Mouse (Mus musculus): ENCODE measurements around the gene Comp. TPM values are rescaled to one million over a fixed set of nuclear protein-coding genes. Genes with fewer than 3 reads are reported as not detected.

The Comp gene
- polyA plus RNA-seq, 1 experiment from 2014 or later = 4.6 TPM

DNA sequence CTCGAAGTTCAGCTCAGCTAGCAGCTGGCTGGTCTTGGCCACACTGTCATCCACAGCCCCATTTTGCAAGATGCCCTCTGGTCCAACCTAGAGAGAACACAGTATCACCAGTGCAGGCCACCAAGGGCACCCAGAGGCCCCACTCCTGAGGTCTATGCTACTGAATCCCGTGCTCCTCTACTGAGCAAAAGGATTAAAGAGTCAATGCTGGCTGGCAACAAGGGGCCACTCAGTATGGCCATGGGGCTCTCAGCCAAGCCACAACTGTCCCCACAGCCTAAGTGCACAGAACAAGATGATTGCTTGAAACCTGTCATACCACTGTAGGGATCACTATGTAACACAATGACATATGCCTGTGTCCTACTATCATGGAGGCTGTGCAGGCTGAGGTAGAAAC is 29.1 kb upstream of the Comp start:
- H3K36me3 ChIP-seq (ENCODE audit: control insufficient read depth, insufficient read depth, low read length) = peaks cover 75% of the 10 kb centered on the region
- 73% methylated on average over 2 of the region's 2 CpGs for WGBS

DNA sequence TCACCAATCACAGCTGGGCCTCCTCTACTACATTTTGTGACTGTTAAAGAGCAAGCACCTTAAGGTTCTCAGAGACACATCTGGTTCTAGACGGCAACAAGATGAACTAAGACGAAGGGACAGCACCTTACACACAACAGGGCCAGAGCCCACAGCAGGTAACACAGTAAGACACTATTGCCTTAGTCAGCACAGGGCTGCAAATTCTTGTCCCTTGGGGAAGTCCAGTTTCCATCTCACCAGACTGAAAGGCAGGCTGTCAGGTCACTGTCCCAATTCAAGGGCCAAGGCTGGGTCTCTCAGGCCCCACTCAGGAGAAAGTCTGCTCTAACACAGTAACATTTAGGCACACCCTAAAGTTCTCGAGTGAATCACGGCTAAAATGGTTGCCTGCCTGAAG is 25.9 kb upstream of the Comp start:
- Histone ChIP-seq H3K27ac (replicated peaks in 1 of 2; ENCODE audit: control insufficient read depth in 1 of 2, insufficient read depth in 1 of 2, low read depth in 2 of 2, low read length in 2 of 2) (no peak overlapping the region), H3K9ac (ENCODE audit: low read length) (no peak overlapping the region), H3K4me3 (ENCODE audit: control insufficient read depth in 1 of 2, insufficient read depth in 1 of 2, low read depth in 1 of 2, low read length in 2 of 2) (no peak overlapping the region), H3K27me3 (ENCODE audit: control insufficient read depth, insufficient read depth, low read length) (no peaks in the 10 kb centered on the region), H3K36me3 (ENCODE audit: control insufficient read depth, insufficient read depth, low read length) (peaks cover 55% of the 10 kb centered on the region), H3K4me1 (ENCODE audit: control insufficient read depth in 2 of 2, insufficient read depth in 2 of 2, low read length in 2 of 2) (peaks cover 20 to 27% of the 10 kb centered on the region in 2 experiments), H3K4me2 (ENCODE audit: low read length) (no peak overlapping the region), H3K9me3 (ENCODE audit: control insufficient read depth, low read length) (no peaks in the 10 kb centered on the region)
- ATAC-seq (ENCODE audit: insufficient number of reproducible peaks, insufficient read depth, low FRiP score, low read depth) = no peak
- WGBS = 84% methylated on average over 4 of the region's 4 CpGs

More for the DNA sequence above, 29.1 kb upstream of the Comp start:
- Histone ChIP-seq H3K4me1 (ENCODE audit: control insufficient read depth in 2 of 2, insufficient read depth in 2 of 2, low read length in 2 of 2) (peaks cover 0 to 3% of the 10 kb centered on the region in 2 experiments; a peak in 2 of 4 replicates), H3K27ac (replicated peaks in 1 of 2; ENCODE audit: control insufficient read depth in 1 of 2, insufficient read depth in 1 of 2, low read depth in 2 of 2, low read length in 2 of 2) (no peak overlapping the region), H3K4me3 (ENCODE audit: control insufficient read depth in 1 of 2, insufficient read depth in 1 of 2, low read depth in 1 of 2, low read length in 2 of 2) (no peak overlapping the region), H3K9ac (ENCODE audit: low read length) (no peak overlapping the region), H3K4me2 (ENCODE audit: low read length) (no peak overlapping the region), H3K9me3 (ENCODE audit: control insufficient read depth, low read length) (no peaks in the 10 kb centered on the region), H3K27me3 (ENCODE audit: control insufficient read depth, insufficient read depth, low read length) (no peaks in the 10 kb centered on the region)
- ATAC-seq (ENCODE audit: insufficient number of reproducible peaks, insufficient read depth, low FRiP score, low read depth) = no peak

DNA sequence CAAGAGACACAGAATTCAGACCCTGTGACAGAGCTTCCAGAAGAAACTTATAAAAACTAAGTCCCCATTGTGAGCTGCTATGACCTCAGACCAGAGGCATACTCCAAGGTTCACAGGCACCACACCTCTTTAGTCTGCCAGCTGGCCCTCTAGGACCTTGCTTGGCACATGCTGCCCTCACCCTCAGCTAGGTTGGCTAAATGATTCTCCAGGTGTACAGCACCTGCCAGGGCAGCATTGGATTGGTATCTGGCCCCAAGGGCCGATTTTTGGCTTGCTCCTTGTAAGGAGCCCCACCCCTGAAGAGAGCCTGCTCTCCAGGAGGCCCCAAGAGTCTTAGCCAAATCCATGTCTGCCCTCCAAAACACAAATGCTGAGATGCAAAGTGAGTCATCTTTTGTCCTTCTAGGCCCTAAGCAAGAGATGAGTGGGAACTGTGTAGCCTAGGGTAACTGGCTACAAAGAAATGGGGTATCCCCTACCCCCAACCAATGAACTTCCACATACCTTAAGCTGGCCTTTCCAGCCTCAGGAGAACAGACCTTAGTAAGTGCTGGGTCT is 25.4 kb upstream of the Comp start:
- Histone ChIP-seq H3K36me3 (ENCODE audit: control insufficient read depth, insufficient read depth, low read length) (peaks cover 50% of the 10 kb centered on the region), H3K9me3 (ENCODE audit: control insufficient read depth, low read length) (no peaks in the 10 kb centered on the region), H3K9ac (ENCODE audit: low read length) (no peak overlapping the region), H3K4me3 (ENCODE audit: control insufficient read depth in 1 of 2, insufficient read depth in 1 of 2, low read depth in 1 of 2, low read length in 2 of 2) (no peak overlapping the region), H3K27ac (replicated peaks in 1 of 2; ENCODE audit: control insufficient read depth in 1 of 2, insufficient read depth in 1 of 2, low read depth in 2 of 2, low read length in 2 of 2) (no peak overlapping the region), H3K27me3 (ENCODE audit: control insufficient read depth, insufficient read depth, low read length) (no peaks in the 10 kb centered on the region), H3K4me1 (ENCODE audit: control insufficient read depth in 2 of 2, insufficient read depth in 2 of 2, low read length in 2 of 2) (peaks cover 20 to 28% of the 10 kb centered on the region in 2 experiments), H3K4me2 (ENCODE audit: low read length) (no peak overlapping the region)
- ATAC-seq (ENCODE audit: insufficient number of reproducible peaks, insufficient read depth, low FRiP score, low read depth) = no peak
- 67% methylated on average over 1 of the region's 1 CpGs for WGBS

DNA sequence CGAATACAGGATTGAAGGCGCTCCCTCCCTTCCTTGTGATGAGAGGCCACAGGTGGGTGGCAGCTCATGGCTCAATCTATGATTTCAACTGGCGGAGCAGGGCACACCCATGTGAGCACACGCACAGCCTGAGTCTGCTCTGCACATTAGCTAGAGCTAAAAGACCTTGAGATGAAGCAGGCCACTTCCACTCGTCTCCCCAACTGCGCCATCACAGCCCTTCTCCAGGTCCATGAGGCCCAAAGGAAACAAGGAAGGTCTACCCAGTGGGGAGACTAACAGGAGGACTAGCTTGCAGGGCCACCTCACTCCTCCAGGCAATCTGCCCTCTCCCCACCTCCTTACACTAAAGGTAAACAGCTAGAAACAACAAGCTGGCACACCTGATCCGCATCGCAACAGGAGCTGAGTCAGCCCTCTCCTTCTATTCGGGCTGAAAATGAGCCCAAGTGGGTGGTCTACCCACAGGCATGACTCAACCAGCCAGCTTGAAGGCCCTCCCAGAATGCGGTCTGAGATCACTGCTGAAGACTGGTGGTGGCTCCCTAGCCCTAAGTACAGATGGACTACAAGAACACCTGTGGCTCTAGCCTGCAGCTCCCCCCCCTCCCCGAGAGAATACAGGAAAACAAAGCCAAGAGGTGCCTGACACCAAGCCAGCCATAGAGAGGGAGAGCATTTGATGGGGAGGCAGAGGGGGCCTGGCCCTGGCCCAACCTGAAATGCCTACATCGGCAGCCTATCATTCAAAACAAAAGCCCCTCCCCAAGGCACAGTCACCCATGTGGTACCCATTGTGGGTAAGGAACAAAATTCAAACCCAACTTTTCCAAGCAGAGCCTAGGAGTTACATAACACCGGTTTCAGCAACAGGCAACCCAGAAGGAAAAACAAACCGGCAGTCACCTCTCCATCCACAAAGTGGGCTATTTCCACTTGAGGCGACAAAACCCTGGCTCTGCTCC is 22.0 kb upstream of the Comp start:
- peaks cover 31% of the 10 kb centered on the region for H3K36me3 ChIP-seq (ENCODE audit: control insufficient read depth, insufficient read depth, low read length)
- H3K27ac ChIP-seq (replicated peaks in 1 of 2; ENCODE audit: control insufficient read depth in 1 of 2, insufficient read depth in 1 of 2, low read depth in 2 of 2, low read length in 2 of 2) = no peak overlapping the region
- no peaks in the 10 kb centered on the region for H3K27me3 ChIP-seq (ENCODE audit: control insufficient read depth, insufficient read depth, low read length)
- H3K9me3 ChIP-seq (ENCODE audit: control insufficient read depth, low read length) = no peaks in the 10 kb centered on the region
- peak overlapping the region; percentile 98 for H3K9ac ChIP-seq (ENCODE audit: low read length)
- no peak for ATAC-seq (ENCODE audit: insufficient number of reproducible peaks, insufficient read depth, low FRiP score, low read depth)
- peak overlapping the region; percentile 99 for H3K4me2 ChIP-seq (ENCODE audit: low read length)
- WGBS = 50% methylated on average over 15 of the region's 15 CpGs
- peak overlapping the region; percentile 80 to 99 for H3K4me3 ChIP-seq (ENCODE audit: control insufficient read depth in 1 of 2, insufficient read depth in 1 of 2, low read depth in 1 of 2, low read length in 2 of 2)
- H3K4me1 ChIP-seq (ENCODE audit: control insufficient read depth in 2 of 2, insufficient read depth in 2 of 2, low read length in 2 of 2) = peaks cover 27 to 34% of the 10 kb centered on the region in 2 experiments

DNA sequence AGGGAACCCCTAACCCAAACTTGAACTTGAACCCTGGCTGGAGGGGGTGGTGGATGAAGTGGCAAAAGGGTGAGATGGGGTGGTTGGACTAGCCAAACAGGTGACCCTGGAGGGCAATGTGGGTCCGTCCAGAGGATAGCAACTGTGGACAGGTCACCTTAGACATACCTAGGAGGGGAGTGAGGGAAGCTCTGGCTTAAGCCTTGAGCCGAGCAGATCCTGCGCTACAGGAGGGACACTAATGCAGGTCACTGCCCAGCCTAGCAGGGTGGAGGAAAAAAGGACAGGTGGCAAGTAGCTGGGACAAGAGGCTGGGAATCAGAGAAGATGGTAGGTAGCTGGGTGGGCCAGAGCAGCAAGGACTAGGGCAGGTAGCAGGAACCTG is 21.4 kb upstream of the Comp start:
- 12% methylated on average over 3 of the region's 3 CpGs for WGBS
- Histone ChIP-seq H3K36me3 (ENCODE audit: control insufficient read depth, insufficient read depth, low read length) (peaks cover 25% of the 10 kb centered on the region), H3K9ac (ENCODE audit: low read length) (peak overlapping the region; percentile 98), H3K4me2 (ENCODE audit: low read length) (peak overlapping the region; percentile 99), H3K27ac (replicated peaks in 1 of 2; ENCODE audit: control insufficient read depth in 1 of 2, insufficient read depth in 1 of 2, low read depth in 2 of 2, low read length in 2 of 2) (peak overlapping the region in 1 of 2 experiments; percentile 88; a peak in 1 of 4 replicates), H3K4me1 (ENCODE audit: control insufficient read depth in 2 of 2, insufficient read depth in 2 of 2, low read length in 2 of 2) (peaks cover 27 to 34% of the 10 kb centered on the region in 2 experiments), H3K9me3 (ENCODE audit: control insufficient read depth, low read length) (no peaks in the 10 kb centered on the region), H3K27me3 (ENCODE audit: control insufficient read depth, insufficient read depth, low read length) (no peaks in the 10 kb centered on the region), H3K4me3 (ENCODE audit: control insufficient read depth in 1 of 2, insufficient read depth in 1 of 2, low read depth in 1 of 2, low read length in 2 of 2) (peak overlapping the region; percentile 80 to 99)
- no peak for ATAC-seq (ENCODE audit: insufficient number of reproducible peaks, insufficient read depth, low FRiP score, low read depth)

DNA sequence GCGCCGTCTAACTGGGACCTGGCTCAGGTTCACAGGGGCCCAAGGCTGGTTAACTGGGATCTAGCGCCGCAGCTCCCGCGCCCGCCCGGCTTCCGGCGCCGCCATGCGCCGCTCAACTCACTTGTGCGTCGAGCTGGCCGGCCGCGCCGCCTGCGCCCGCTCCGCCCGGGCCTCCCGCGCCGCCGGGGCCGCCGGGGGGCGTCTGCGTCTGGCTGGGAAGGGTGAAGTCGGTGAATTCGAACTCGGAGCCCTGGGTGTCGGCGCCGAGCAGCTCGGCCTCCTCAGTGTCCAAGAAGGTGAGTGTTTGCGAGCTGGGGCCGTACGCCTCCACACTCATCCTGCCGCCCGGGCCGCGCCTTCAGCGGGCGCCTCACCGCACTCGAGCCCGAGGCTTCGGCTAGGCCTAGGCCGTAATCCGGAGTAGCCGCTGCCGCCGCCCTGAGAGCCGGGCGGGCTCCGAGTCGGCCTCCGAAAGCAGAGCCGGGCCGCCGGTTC is 20.7 kb upstream of the Comp start:
- Histone ChIP-seq H3K9ac (ENCODE audit: low read length) (peak overlapping the region; percentile 98), H3K27ac (replicated peaks in 1 of 2; ENCODE audit: control insufficient read depth in 1 of 2, insufficient read depth in 1 of 2, low read depth in 2 of 2, low read length in 2 of 2) (peak overlapping the region in 1 of 2 experiments; percentile 88; a peak in 2 of 4 replicates), H3K4me3 (ENCODE audit: control insufficient read depth in 1 of 2, insufficient read depth in 1 of 2, low read depth in 1 of 2, low read length in 2 of 2) (peak overlapping the region; percentile 80 to 99), H3K27me3 (ENCODE audit: control insufficient read depth, insufficient read depth, low read length) (no peaks in the 10 kb centered on the region), H3K36me3 (ENCODE audit: control insufficient read depth, insufficient read depth, low read length) (peaks cover 25% of the 10 kb centered on the region), H3K4me2 (ENCODE audit: low read length) (peak overlapping the region; percentile 99), H3K4me1 (ENCODE audit: control insufficient read depth in 2 of 2, insufficient read depth in 2 of 2, low read length in 2 of 2) (peaks cover 27 to 34% of the 10 kb centered on the region in 2 experiments), H3K9me3 (ENCODE audit: control insufficient read depth, low read length) (no peaks in the 10 kb centered on the region)
- peak; percentile 27 for ATAC-seq (ENCODE audit: insufficient number of reproducible peaks, insufficient read depth, low FRiP score, low read depth)
- WGBS = under 1% methylated on average over 58 of the region's 64 CpGs

DNA sequence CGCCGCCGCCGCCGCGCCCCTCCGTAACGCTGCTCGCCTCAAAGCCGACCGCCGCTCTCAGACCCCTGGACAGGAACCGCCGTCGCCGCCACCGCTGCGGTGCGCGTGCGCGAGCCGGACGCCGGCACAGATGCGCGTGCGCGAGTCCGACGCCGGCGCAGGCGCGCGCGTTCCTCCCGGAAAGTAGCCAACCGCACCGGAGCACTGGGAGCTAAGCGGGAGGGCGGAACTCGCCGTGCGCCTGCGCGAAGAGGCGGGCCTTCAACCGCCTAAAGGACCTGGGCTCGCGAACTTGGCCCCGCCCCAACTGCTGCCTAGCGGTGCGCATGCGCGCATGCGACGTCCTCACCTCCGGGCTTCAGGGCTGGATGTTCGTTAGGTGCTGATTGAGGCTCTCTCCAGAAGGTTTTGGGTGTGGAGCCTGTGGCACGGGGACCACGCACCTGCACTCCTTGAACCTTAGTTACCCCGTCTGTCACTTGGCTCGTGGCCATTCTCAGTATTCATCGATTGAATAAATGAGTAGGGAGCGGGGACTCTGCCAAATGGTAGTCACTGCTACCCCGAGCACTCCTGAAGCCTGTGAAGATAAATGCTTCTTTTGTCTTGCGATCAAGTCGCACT is 20.1 kb upstream of the Comp start, which contains the start of gene Upf1:
Gene Upf1, minus strand, starts transcription at position 85 of the 624 bp plus-strand sequence.
- no peaks in the 10 kb centered on the region for H3K27me3 ChIP-seq (ENCODE audit: control insufficient read depth, insufficient read depth, low read length)
- peaks cover 21% of the 10 kb centered on the region for H3K36me3 ChIP-seq (ENCODE audit: control insufficient read depth, insufficient read depth, low read length)
- no peaks in the 10 kb centered on the region for H3K9me3 ChIP-seq (ENCODE audit: control insufficient read depth, low read length)
- under 1% methylated on average over 66 of the region's 69 CpGs for WGBS
- peak within 1 kb of the TSS; percentile 98 for H3K9ac ChIP-seq (ENCODE audit: low read length)
- H3K27ac ChIP-seq (replicated peaks in 1 of 2; ENCODE audit: control insufficient read depth in 1 of 2, insufficient read depth in 1 of 2, low read depth in 2 of 2, low read length in 2 of 2) = peak within 1 kb of the TSS; percentile 65 to 88
- ATAC-seq (ENCODE audit: insufficient number of reproducible peaks, insufficient read depth, low FRiP score, low read depth) = peak; percentile 87
- H3K4me3 ChIP-seq (ENCODE audit: control insufficient read depth in 1 of 2, insufficient read depth in 1 of 2, low read depth in 1 of 2, low read length in 2 of 2) = peak within 1 kb of the TSS; percentile 80 to 99
- H3K4me2 ChIP-seq (ENCODE audit: low read length) = peak within 1 kb of the TSS; percentile 99
- H3K4me1 ChIP-seq (ENCODE audit: control insufficient read depth in 2 of 2, insufficient read depth in 2 of 2, low read length in 2 of 2) = peaks cover 27 to 34% of the 10 kb centered on the region in 2 experiments

Data from heart, embryonic 14.5 days (tissue).